Mouse (Mus musculus) small intestine, adult 2 months (tissue): ENCODE measurements around the gene Kazn. TPM values are rescaled to one million over a fixed set of nuclear protein-coding genes. Genes with fewer than 3 reads are reported as not detected.

ENCODE experiments used
- H3K27ac ChIP-seq: fragments of 200-500 bp; 2 replicates; pipeline ENCODE4 v1.5.1; 2012; ENCODE audit warnings: low read depth, low read length, control low read depth, inconsistent platforms; ENCODE audit not compliant: insufficient read depth
- H3K27me3 ChIP-seq: fragments of 200-500 bp; 2 replicates; pipeline ENCODE4 v1.6.1; 2012; ENCODE audit warnings: mild to moderate bottlenecking, moderate library complexity, low read length, inconsistent platforms; ENCODE audit not compliant: control insufficient read depth, insufficient read depth
- H3K36me3 ChIP-seq: fragments of 200-500 bp; 2 replicates; pipeline ENCODE4 v1.6.1; 2012; ENCODE audit warnings: mild to moderate bottlenecking, low read length, control low read depth, inconsistent platforms; ENCODE audit not compliant: control insufficient read depth, insufficient read depth
- H3K4me1 ChIP-seq: fragments of 200-500 bp; 2 replicates; pipeline ENCODE4 v1.6.1; 2012; ENCODE audit warnings: low read length, inconsistent platforms, mixed read lengths; ENCODE audit not compliant: control insufficient read depth, insufficient read depth, insufficient read length
- H3K4me3 ChIP-seq: fragments of 200-500 bp; 2 replicates; pipeline ENCODE4 v1.5.1; 2012; ENCODE audit warnings: low read depth, mild to moderate bottlenecking, control low read depth, inconsistent platforms, low read length, moderate library complexity
- CTCF ChIP-seq: fragments of 200-500 bp; IDR thresholded peaks from 2 replicates; pipeline ENCODE4 v1.5.1; 2012; ENCODE audit warnings: low read depth, mild to moderate bottlenecking, control low read depth, inconsistent platforms, low read length, moderate library complexity, mixed read lengths; ENCODE audit not compliant: insufficient replicate concordance, insufficient read length; ENCODE audit errors: extremely low read depth
- POLR2A ChIP-seq: fragments of 200-500 bp; IDR thresholded peaks from 2 replicates; pipeline ENCODE4 v1.6.1; 2012; ENCODE audit warnings: low read depth, mild to moderate bottlenecking, control low read depth, inconsistent platforms, low read length, moderate library complexity
- WGBS: fragments of 180-500 bp; shearing (Covaris S2); methylation state at CpG from one replicate; pipeline ENCODE4 v1.1.7; 2018; 5-methylcytosine and 5-hydroxymethylcytosine counted together
- polyA plus RNA-seq: library from polyadenylated mRNA; depleted of rRNA; stranded (reverse); fragments of >200 nt; gene quantifications from 2 replicates; pipeline ENCODE4 v1.2.3, GENCODE M21; 2012

The Kazn gene
- polyA plus RNA-seq, 1 experiment: 15.3 TPM

GRCm38 (mm10) chr4:142251471-142252354 lies 12.5 kb upstream of the Kazn start:
- no peaks in the 10 kb centered on the region for H3K27me3 ChIP-seq
- 60% methylated on average over 12 of the region's 12 CpGs for WGBS
- no peak overlapping the region for H3K4me3 ChIP-seq
- TF ChIP-seq CTCF: no peak
- TF ChIP-seq POLR2A: no peak
- no peak overlapping the region for H3K27ac ChIP-seq
- no peaks in the 10 kb centered on the region for H3K36me3 ChIP-seq
- H3K4me1 ChIP-seq: no peaks in the 10 kb centered on the region

GRCm38 (mm10) chr4:142250054-142250453 lies 10.9 kb upstream of the Kazn start:
- H3K27ac ChIP-seq: no peak overlapping the region
- H3K4me3 ChIP-seq: no peak overlapping the region
- TF ChIP-seq POLR2A (no peak), CTCF (no peak)
- 87% methylated on average over 8 of the region's 8 CpGs for WGBS
- H3K4me1 ChIP-seq: no peaks in the 10 kb centered on the region
- no peaks in the 10 kb centered on the region for H3K36me3 ChIP-seq
- H3K27me3 ChIP-seq: no peaks in the 10 kb centered on the region

GRCm38 (mm10) chr4:142249401-142249800 lies 10.2 kb upstream of the Kazn start:
- Histone ChIP-seq H3K4me1 (no peaks in the 10 kb centered on the region), H3K4me3 (no peak overlapping the region), H3K27ac (no peak overlapping the region), H3K36me3 (no peaks in the 10 kb centered on the region), H3K27me3 (no peaks in the 10 kb centered on the region)
- 26% methylated on average over 9 of the region's 9 CpGs for WGBS
- TF ChIP-seq POLR2A (no peak), CTCF (peak; percentile 77; the same call in 1 of the 2 replicates)

- 8% methylated on average over 5 of the region's 5 CpGs for WGBS
- no peak overlapping the region for H3K27ac ChIP-seq
- H3K4me3 ChIP-seq: no peak overlapping the region
- no peaks in the 10 kb centered on the region for H3K4me1 ChIP-seq
- H3K27me3 ChIP-seq: no peaks in the 10 kb centered on the region
- no peaks in the 10 kb centered on the region for H3K36me3 ChIP-seq
- TF ChIP-seq CTCF (peak; percentile 97), POLR2A (no peak)
Measured at GRCm38 (mm10) chr4:142248426-142248825, 9.2 kb upstream of the Kazn start.

GRCm38 (mm10) chr4:142246698-142247097 lies 7.5 kb upstream of the Kazn start:
- no peak overlapping the region for H3K4me3 ChIP-seq
- no peaks in the 10 kb centered on the region for H3K36me3 ChIP-seq
- WGBS: 55% methylated on average over 5 of the region's 5 CpGs
- TF ChIP-seq POLR2A (no peak), CTCF (no peak)
- peaks cover 2% of the 10 kb centered on the region; the same call in 1 of the 2 replicates for H3K4me1 ChIP-seq
- H3K27ac ChIP-seq: no peak overlapping the region
- no peaks in the 10 kb centered on the region for H3K27me3 ChIP-seq

GRCm38 (mm10) chr4:142244641-142245040 lies 5.4 kb upstream of the Kazn start:
- TF ChIP-seq POLR2A: no peak
- H3K4me3 ChIP-seq: no peak overlapping the region

GRCm38 (mm10) chr4:142242750-142243383 lies 3.7 kb upstream of the Kazn start:
- Histone ChIP-seq H3K36me3 (no peaks in the 10 kb centered on the region), H3K4me1 (peaks cover 3% of the 10 kb centered on the region), H3K27me3 (no peaks in the 10 kb centered on the region), H3K27ac (no peak overlapping the region), H3K4me3 (no peak overlapping the region)
- TF ChIP-seq POLR2A: no peak
- no peak for TF ChIP-seq CTCF
- WGBS: 84% methylated on average over 6 of the region's 6 CpGs

More at GRCm38 (mm10) chr4:142244641-142245040, 5.4 kb upstream of the Kazn start:
- no peak overlapping the region for H3K27ac ChIP-seq
- no peaks in the 10 kb centered on the region for H3K27me3 ChIP-seq
- no peaks in the 10 kb centered on the region for H3K36me3 ChIP-seq
- WGBS: 79% methylated on average over 5 of the region's 5 CpGs
- H3K4me1 ChIP-seq: peaks cover 2% of the 10 kb centered on the region; the same call in 1 of the 2 replicates
